Mouse (Mus musculus) embryonic fibroblast, embryonic 13.5 days (primary cell): ENCODE results near the gene Serhl.

Experiments
- CTCF ChIP-seq: IDR thresholded peaks from 2 replicates; pipeline ENCODE4 v1.5.1; 2011; ENCODE audit warnings: mild to moderate bottlenecking, control low read depth, low read length, moderate library complexity, borderline replicate concordance; ENCODE audit not compliant: insufficient read depth
- POLR2A ChIP-seq: IDR thresholded peaks from 2 replicates; pipeline ENCODE4 v1.6.1; 2011; ENCODE audit warnings: low read depth, mild to moderate bottlenecking, control low read depth, low read length, moderate library complexity

GRCm38 (mm10) chr15:83043362-83043708 lies 46.0 kb upstream of the Serhl start:
- TF ChIP-seq POLR2A: no peak
- no peak for TF ChIP-seq CTCF
